Mouse (Mus musculus) midbrain, embryonic 16.5 days (tissue): ENCODE data around the gene Actb. TPM values are rescaled to one million over a fixed set of nuclear protein-coding genes. Genes with fewer than 3 reads are reported as not detected.
A peak's percentile ranks its signal among the peaks of the same experiment; 100 is the strongest.

Source experiments
- ATAC-seq: fragments of 200-750 bp; cut with Nextera tagmentation; 2 replicates; pipeline ENCODE4 v1.8.0; 2017; ENCODE audit warnings: moderate TSS enrichment
- H3K27ac ChIP-seq: fragments of 300-500 bp; sonication (generic); 2 replicates; pipeline ENCODE4 v1.5.1; 2014; ENCODE audit warnings: mild to moderate bottlenecking, low read length, mixed read lengths
- H3K27me3 ChIP-seq: fragments of 300-500 bp; sonication (generic); 2 replicates; pipeline ENCODE4 v1.6.1; 2014; ENCODE audit warnings: low read depth, low read length, mixed read lengths; ENCODE audit not compliant: control insufficient read depth, insufficient read depth
- H3K36me3 ChIP-seq: fragments of 300-500 bp; sonication (generic); 2 replicates; pipeline ENCODE4 v1.6.1; 2014; ENCODE audit warnings: mild to moderate bottlenecking, low read length, moderate library complexity, mixed read lengths; ENCODE audit not compliant: control insufficient read depth, insufficient read depth
- H3K4me1 ChIP-seq: fragments of 300-500 bp; sonication (generic); 2 replicates; pipeline ENCODE4 v1.6.1; 2014; ENCODE audit warnings: mild to moderate bottlenecking, low read length, mixed read lengths; ENCODE audit not compliant: control insufficient read depth, insufficient read depth
- H3K4me2 ChIP-seq: fragments of 300-500 bp; sonication (generic); 2 replicates; pipeline ENCODE4 v1.6.1; 2014; ENCODE audit warnings: mild to moderate bottlenecking, low read length, mixed read lengths
- H3K4me3 ChIP-seq: fragments of 300-500 bp; sonication (generic); 2 replicates; pipeline ENCODE4 v1.5.1; 2014; ENCODE audit warnings: low read depth, mild to moderate bottlenecking, low read length, moderate library complexity, mixed read lengths
- H3K9ac ChIP-seq: fragments of 300-500 bp; sonication (generic); 2 replicates; pipeline ENCODE4 v1.6.1; 2014; ENCODE audit warnings: low read depth, low read length, mixed read lengths
- H3K9me3 ChIP-seq: fragments of 300-500 bp; sonication (generic); replicated peaks from 2 replicates; pipeline ENCODE4 v1.6.1; 2014; ENCODE audit warnings: mild to moderate bottlenecking, low read length, mixed read lengths; ENCODE audit not compliant: control insufficient read depth, poor library complexity, severe bottlenecking
- WGBS: fragments of 180-500 bp; shearing (Covaris S2); extraction: QIAGEN DNeasy Blood & Tissue Kit; methylation state at CpG from one replicate; pipeline ENCODE4 v1.1.7; 2014; 5-methylcytosine and 5-hydroxymethylcytosine counted together
- polyA plus RNA-seq: library from polyadenylated mRNA; unstranded; fragments of >200 nt; fragmentation: Nextera tagmentation; extraction: Ambion mirVana; gene quantifications from 2 replicates; pipeline ENCODE4 v1.2.1, GENCODE M21; 2015

Gene Actb
- polyA plus RNA-seq, 1 experiment from 2014 or later: 13,967 TPM

- Histone ChIP-seq H3K36me3 (peaks cover 35% of the 10 kb centered on the region), H3K9ac (peak overlapping the region; percentile 100), H3K9me3 (no peaks in the 10 kb centered on the region), H3K4me1 (peaks cover 39% of the 10 kb centered on the region), H3K4me2 (peak overlapping the region; percentile 89), H3K27me3 (no peaks in the 10 kb centered on the region), H3K27ac (peak overlapping the region; percentile 100), H3K4me3 (peak overlapping the region; percentile 100)
- 3% methylated on average over 27 of the region's 27 CpGs for WGBS
- ATAC-seq: 0 out of 2 replicates have a peak, but pooled peaks have one; percentile 7
Observed at GRCm38 (mm10) chr5:142905038-142905695, 1.4 kb downstream of the Actb start.

DNA sequence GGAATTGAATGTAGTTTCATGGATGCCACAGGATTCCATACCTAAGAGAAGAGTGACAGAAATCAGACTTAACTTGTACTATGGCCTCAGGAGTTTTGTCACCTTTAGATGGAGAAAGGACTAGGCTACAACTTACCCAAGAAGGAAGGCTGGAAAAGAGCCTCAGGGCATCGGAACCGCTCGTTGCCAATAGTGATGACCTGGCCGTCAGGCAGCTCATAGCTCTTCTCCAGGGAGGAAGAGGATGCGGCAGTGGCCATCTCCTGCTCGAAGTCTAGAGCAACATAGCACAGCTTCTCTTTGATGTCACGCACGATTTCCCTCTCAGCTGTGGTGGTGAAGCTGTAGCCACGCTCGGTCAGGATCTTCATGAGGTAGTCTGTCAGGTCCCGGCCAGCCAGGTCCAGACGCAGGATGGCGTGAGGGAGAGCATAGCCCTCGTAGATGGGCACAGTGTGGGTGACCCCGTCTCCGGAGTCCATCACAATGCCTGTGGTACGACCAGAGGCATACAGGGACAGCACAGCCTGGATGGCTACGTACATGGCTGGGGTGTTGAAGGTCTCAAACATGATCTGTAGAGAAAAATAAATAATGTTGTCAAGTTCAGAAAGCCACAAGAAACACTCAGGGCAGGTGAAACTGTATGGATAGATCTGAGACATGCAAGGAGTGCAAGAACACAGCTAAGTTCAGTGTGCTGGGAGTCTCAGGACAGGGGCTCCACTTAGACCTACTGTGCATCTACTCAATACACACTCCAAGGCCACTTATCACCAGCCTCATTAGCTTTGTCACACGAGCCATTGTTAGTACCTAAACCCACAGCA, 2.1 kb downstream of the Actb start:
- H3K9ac ChIP-seq: peak overlapping the region; percentile 100
- H3K4me1 ChIP-seq: peaks cover 39% of the 10 kb centered on the region
- peak overlapping the region; percentile 89 for H3K4me2 ChIP-seq
- H3K9me3 ChIP-seq: no peaks in the 10 kb centered on the region
- 72% methylated on average over 19 of the region's 19 CpGs for WGBS
- no peaks in the 10 kb centered on the region for H3K27me3 ChIP-seq
- H3K4me3 ChIP-seq: peak overlapping the region; percentile 100
- H3K36me3 ChIP-seq: peaks cover 35% of the 10 kb centered on the region
- ATAC-seq: no peak
- peak overlapping the region; percentile 100 for H3K27ac ChIP-seq

DNA sequence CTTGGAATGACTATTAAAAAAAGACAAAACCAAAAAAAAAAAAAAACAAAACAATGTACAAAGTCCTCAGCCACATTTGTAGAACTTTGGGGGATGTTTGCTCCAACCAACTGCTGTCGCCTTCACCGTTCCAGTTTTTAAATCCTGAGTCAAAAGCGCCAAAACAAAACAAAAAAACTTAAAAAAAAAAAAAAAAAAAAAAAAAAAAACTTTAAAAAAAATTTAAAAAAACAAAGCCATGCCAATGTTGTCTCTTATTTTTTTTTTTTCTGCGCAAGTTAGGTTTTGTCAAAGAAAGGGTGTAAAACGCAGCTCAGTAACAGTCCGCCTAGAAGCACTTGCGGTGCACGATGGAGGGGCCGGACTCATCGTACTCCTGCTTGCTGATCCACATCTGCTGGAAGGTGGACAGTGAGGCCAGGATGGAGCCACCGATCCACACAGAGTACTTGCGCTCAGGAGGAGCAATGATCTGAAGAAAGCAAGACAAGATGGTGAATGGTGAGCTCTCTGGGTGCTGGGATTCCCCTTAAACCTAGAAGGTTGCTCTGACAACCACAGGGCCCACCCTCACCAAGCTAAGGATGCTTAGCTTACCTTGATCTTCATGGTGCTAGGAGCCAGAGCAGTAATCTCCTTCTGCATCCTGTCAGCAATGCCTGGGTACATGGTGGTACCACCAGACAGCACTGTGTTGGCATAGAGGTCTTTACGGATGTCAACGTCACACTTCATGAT, 2.9 kb downstream of the Actb start:
- peaks cover 35% of the 10 kb centered on the region for H3K36me3 ChIP-seq

DNA sequence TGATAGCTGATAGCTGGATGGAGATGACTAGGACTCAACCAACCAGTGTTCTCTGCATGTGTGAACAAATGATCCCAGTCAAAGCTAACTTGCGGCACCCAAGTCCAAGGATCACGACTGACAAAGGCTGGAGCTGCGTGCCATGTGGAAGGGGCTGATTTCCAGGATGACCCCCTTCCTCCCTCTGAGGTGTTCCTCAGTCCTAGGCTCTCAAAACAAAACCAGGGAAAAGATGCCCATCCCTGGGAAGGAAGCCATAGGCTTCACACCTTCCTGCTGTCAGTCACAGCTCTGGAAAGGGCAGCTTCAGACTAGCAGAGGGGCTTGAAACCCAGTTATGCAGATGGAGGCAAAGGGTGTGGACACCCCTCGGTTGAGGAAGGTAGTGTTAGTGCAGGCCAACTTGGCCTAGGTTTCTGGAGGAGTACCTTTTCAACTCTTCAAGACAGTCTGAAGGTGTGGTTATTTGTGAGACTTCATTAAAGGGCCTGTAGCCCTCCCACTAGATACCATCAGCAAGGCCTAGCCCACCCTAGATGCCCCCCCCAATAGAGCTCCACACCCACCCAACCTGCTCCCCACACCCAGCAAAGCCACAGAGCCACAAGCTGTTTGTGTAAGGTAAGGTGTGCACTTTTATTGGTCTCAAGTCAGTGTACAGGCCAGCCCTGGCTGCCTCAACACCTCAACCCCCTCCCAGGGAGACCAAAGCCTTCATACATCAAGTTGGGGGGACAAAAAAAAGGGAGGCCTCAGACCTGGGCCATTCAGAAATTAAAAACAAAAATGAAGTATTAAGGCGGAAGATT, 3.8 kb downstream of the Actb start:
- no peak for ATAC-seq
- Histone ChIP-seq H3K27ac (peak overlapping the region; percentile 47), H3K9me3 (no peaks in the 10 kb centered on the region), H3K4me3 (no peak overlapping the region), H3K4me2 (peak overlapping the region; percentile 25), H3K4me1 (peaks cover 34% of the 10 kb centered on the region), H3K36me3 (peaks cover 35% of the 10 kb centered on the region), H3K9ac (no peak overlapping the region; the same call in 1 of the 2 replicates), H3K27me3 (no peaks in the 10 kb centered on the region)
- 64% methylated on average over 5 of the region's 5 CpGs for WGBS

More for the DNA sequence above, 2.9 kb downstream of the Actb start:
- Histone ChIP-seq H3K4me1 (peaks cover 39% of the 10 kb centered on the region), H3K27ac (peak overlapping the region; percentile 35), H3K4me3 (peak overlapping the region; percentile 100), H3K4me2 (peak overlapping the region; percentile 89), H3K9ac (no peak overlapping the region), H3K27me3 (no peaks in the 10 kb centered on the region), H3K9me3 (no peaks in the 10 kb centered on the region)
- no peak for ATAC-seq
- 80% methylated on average over 14 of the region's 14 CpGs for WGBS

DNA sequence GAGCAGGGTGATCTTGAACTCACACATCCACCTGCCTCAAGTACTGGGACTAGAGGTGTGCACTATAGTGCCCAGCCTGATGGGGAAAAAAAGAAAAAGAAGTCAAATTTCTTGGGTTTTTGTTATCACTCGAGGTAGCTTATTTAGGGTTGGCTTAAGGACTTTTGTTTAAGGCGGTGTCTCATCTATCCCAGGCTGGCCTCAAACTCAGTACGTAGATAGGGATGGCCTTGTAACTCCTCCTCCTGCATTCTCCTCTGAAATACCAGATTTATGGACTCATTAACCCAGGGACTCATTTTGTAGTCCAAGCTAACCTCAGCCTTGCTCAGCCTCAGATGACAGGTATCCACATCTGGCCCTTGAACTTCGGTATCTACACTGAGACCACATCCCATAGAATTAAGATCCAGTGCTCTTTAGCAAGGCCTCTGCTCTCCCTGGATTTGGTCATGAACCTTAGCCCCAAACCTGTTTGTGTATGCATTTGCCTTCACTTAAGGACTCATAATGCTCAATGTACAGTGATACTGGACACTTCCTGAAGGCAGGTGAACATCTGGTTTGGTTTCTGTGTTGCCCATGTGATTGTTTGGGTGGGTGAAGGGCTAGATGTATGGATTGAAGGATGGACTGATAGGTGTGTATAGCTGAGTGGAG, 4.6 kb downstream of the Actb start:
- ATAC-seq: no peak
- Histone ChIP-seq H3K9me3 (no peaks in the 10 kb centered on the region), H3K27ac (peak overlapping the region; percentile 47), H3K4me2 (peak overlapping the region; percentile 25; the same call in 1 of the 2 replicates), H3K36me3 (peaks cover 35% of the 10 kb centered on the region), H3K9ac (peak overlapping the region; percentile 22; the same call in 1 of the 2 replicates), H3K4me3 (no peak overlapping the region), H3K27me3 (no peaks in the 10 kb centered on the region), H3K4me1 (peaks cover 26% of the 10 kb centered on the region)
- 73% methylated on average over 4 of the region's 4 CpGs for WGBS

DNA sequence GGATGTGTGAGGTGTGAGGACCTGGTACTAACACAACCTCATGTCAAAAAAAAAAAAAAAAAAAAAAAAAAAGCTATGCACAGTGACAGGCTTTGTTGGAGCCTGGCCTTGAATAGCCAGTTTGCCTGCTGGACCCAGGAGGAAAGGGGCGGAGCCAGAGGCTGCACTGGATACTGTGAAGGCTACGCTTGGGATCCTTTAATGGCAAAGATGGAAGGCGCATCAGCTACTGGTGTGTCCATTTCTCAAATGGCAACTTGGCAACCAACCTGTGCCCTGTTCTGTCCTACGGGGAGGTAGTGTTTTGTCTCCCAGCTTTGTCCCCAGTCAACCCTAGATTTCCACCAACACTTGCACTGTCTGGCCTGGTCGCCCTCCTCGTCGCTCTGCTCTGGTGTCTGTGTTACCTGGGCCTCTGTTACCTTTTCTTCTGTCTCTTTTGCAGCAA, 5.2 kb downstream of the Actb start:
- no peak for ATAC-seq
- no peak overlapping the region for H3K9ac ChIP-seq
- WGBS: 85% methylated on average over 7 of the region's 7 CpGs
- H3K27ac ChIP-seq: no peak overlapping the region
- peaks cover 26% of the 10 kb centered on the region for H3K4me1 ChIP-seq
- H3K4me3 ChIP-seq: no peak overlapping the region
- no peak overlapping the region for H3K4me2 ChIP-seq
- peaks cover 35% of the 10 kb centered on the region for H3K36me3 ChIP-seq
- H3K27me3 ChIP-seq: no peaks in the 10 kb centered on the region
- no peaks in the 10 kb centered on the region for H3K9me3 ChIP-seq

GRCm38 (mm10) chr5:142900651-142901050, 5.9 kb downstream of the Actb start:
- 88% methylated on average over 7 of the region's 7 CpGs for WGBS
- no peak overlapping the region for H3K4me3 ChIP-seq
- no peak overlapping the region for H3K4me2 ChIP-seq
- no peak for ATAC-seq
- peaks cover 30% of the 10 kb centered on the region for H3K4me1 ChIP-seq
- no peaks in the 10 kb centered on the region for H3K27me3 ChIP-seq
- no peaks in the 10 kb centered on the region for H3K9me3 ChIP-seq
- no peak overlapping the region for H3K27ac ChIP-seq
- H3K36me3 ChIP-seq: peaks cover 35% of the 10 kb centered on the region
- no peak overlapping the region for H3K9ac ChIP-seq
